Mouse (Mus musculus): ENCODE measurements around the gene Cux2. TPM values are rescaled to one million over a fixed set of nuclear protein-coding genes. Genes with fewer than 3 reads are reported as not detected.

The Cux2 gene
- polyA plus RNA-seq (2015; fragmentation: Nextera tagmentation; extraction: Ambion mirVana) = 0.46 and 0.58 TPM in 2 replicates

GRCm38 (mm10) chr5:122050017-122050831 lies at the start of gene Cux2:
Gene Cux2, minus strand, starts transcription at chr5:122050102.

GRCm38 (mm10) chr5:121848743-121849142 lies 201.2 kb downstream of the Cux2 start, which contains the start of gene Pheta1:
Gene Pheta1, plus strand, starts transcription at chr5:121848984.

GRCm38 (mm10) chr5:121837441-121838340 lies 212.2 kb downstream of the Cux2 start, which contains the start of gene Sh2b3:
Gene Sh2b3, minus strand, starts transcription at chr5:121837646.

Small RNA genes lying within 50 kb of the gene (microRNA-seq; reads per million reads assigned to microRNA genes)
- gene Mir7031 = 0.21 to 0.51 reads per million in 2 experiments

Other genes with a start within 250 kb of the Cux2 start
- 11.1 and 11.2 TPM in 2 replicates for gene Sh2b3, start 212.5 kb downstream of the Cux2 start, polyA plus RNA-seq (2015; fragmentation: Nextera tagmentation; extraction: Ambion mirVana)
- gene Pheta1, start 201.1 kb downstream of the Cux2 start, polyA plus RNA-seq (2015; fragmentation: Nextera tagmentation; extraction: Ambion mirVana) = 8.9 and 9.4 TPM in 2 replicates
- 368 and 373 TPM in 2 replicates for gene Myl2, start 50.8 kb upstream of the Cux2 start, polyA plus RNA-seq (2015; fragmentation: Nextera tagmentation; extraction: Ambion mirVana)
- gene Ccdc63, start 90.7 kb upstream of the Cux2 start, polyA plus RNA-seq (2015; fragmentation: Nextera tagmentation; extraction: Ambion mirVana) = 0.41 and 0.88 TPM in 2 replicates
- 91.7 and 104 TPM in 2 replicates for gene Ppp1cc, start 108.2 kb upstream of the Cux2 start, polyA plus RNA-seq (2015; fragmentation: Nextera tagmentation; extraction: Ambion mirVana)
- 5.9 and 7.2 TPM in 2 replicates for gene Hvcn1, start 156.7 kb upstream of the Cux2 start, polyA plus RNA-seq (2015; fragmentation: Nextera tagmentation; extraction: Ambion mirVana)
- gene Tctn1, start 214.4 kb upstream of the Cux2 start, polyA plus RNA-seq (2015; fragmentation: Nextera tagmentation; extraction: Ambion mirVana) = 3.6 and 3.7 TPM in 2 replicates
- gene Pptc7, start 234.3 kb upstream of the Cux2 start, polyA plus RNA-seq (2015; fragmentation: Nextera tagmentation; extraction: Ambion mirVana) = 9.0 and 10.3 TPM in 2 replicates

All from skeletal muscle tissue, postnatal 0 days (tissue).